Mouse (Mus musculus): ENCODE results near the gene Syn3.

Gene Syn3

GRCm38 (mm10) chr10:86275585-86275984 is 223.1 kb downstream of the Syn3 start:
- DNase-seq (ENCODE audit: low read depth): no peak

- no peak for DNase-seq (ENCODE audit: low read depth)
Measured at GRCm38 (mm10) chr10:86273410-86274191, 225.1 kb downstream of the Syn3 start.

- no peak for DNase-seq (ENCODE audit: low read depth)
Measured at GRCm38 (mm10) chr10:86272826-86273225, 225.9 kb downstream of the Syn3 start.

- no peak for DNase-seq (ENCODE audit: low read depth)
Measured at GRCm38 (mm10) chr10:86270254-86270653, 228.4 kb downstream of the Syn3 start.

GRCm38 (mm10) chr10:86264618-86265017 is 234.1 kb downstream of the Syn3 start:
- no peak for DNase-seq (ENCODE audit: low read depth)

GRCm38 (mm10) chr10:86261725-86262124 is 237.0 kb downstream of the Syn3 start:
- no peak for DNase-seq (ENCODE audit: low read depth)

- no peak for DNase-seq (ENCODE audit: low read depth)
Measured at GRCm38 (mm10) chr10:86258992-86259391, 239.7 kb downstream of the Syn3 start.

- DNase-seq (ENCODE audit: low read depth): no peak
Measured at GRCm38 (mm10) chr10:86258046-86258445, 240.7 kb downstream of the Syn3 start.

GRCm38 (mm10) chr10:86257045-86257444 is 241.7 kb downstream of the Syn3 start:
- DNase-seq (ENCODE audit: low read depth): no peak

- DNase-seq (ENCODE audit: low read depth): no peak
Measured at GRCm38 (mm10) chr10:86256221-86256620, 242.5 kb downstream of the Syn3 start.

- no peak for DNase-seq (ENCODE audit: low read depth)
Measured at GRCm38 (mm10) chr10:86250149-86250922, 248.4 kb downstream of the Syn3 start.

GRCm38 (mm10) chr10:86249283-86249682 is 249.4 kb downstream of the Syn3 start:
- no peak for DNase-seq (ENCODE audit: low read depth)

- no peak for DNase-seq (ENCODE audit: low read depth)
Measured at GRCm38 (mm10) chr10:86248807-86249206, 249.9 kb downstream of the Syn3 start.

GRCm38 (mm10) chr10:86248131-86248740 is 250.5 kb downstream of the Syn3 start:
- no peak for DNase-seq (ENCODE audit: low read depth)

- no peak for DNase-seq (ENCODE audit: low read depth)
Measured at GRCm38 (mm10) chr10:86245396-86245795, 253.3 kb downstream of the Syn3 start.

- DNase-seq (ENCODE audit: low read depth): no peak
Measured at GRCm38 (mm10) chr10:86243525-86243924, 255.2 kb downstream of the Syn3 start.

- DNase-seq (ENCODE audit: low read depth): no peak
Measured at GRCm38 (mm10) chr10:86242721-86243120, 256.0 kb downstream of the Syn3 start.

- DNase-seq (ENCODE audit: low read depth): no peak
Measured at GRCm38 (mm10) chr10:86230006-86230405, 268.7 kb downstream of the Syn3 start.

GRCm38 (mm10) chr10:86225480-86225879 is 273.2 kb downstream of the Syn3 start:
- no peak for DNase-seq (ENCODE audit: low read depth)

- DNase-seq (ENCODE audit: low read depth): no peak
Measured at GRCm38 (mm10) chr10:86218984-86219383, 279.7 kb downstream of the Syn3 start.

- no peak for DNase-seq (ENCODE audit: low read depth)
Measured at GRCm38 (mm10) chr10:86216836-86217235, 281.9 kb downstream of the Syn3 start.

GRCm38 (mm10) chr10:86212062-86212461 is 286.6 kb downstream of the Syn3 start:
- no peak for DNase-seq (ENCODE audit: low read depth)

- DNase-seq (ENCODE audit: low read depth): no peak
Measured at GRCm38 (mm10) chr10:86203915-86204314, 294.8 kb downstream of the Syn3 start.

Measured in naive thymus-derived CD4-positive, alpha-beta T cell, adult 2 months (primary cell).